Mouse (Mus musculus): ENCODE data around the gene Nacc2. TPM values are rescaled to one million over a fixed set of nuclear protein-coding genes. Genes with fewer than 3 reads are reported as not detected.

The Nacc2 gene
- polyA plus RNA-seq, 1 experiment from 2014 or later = 2.5 TPM

DNA sequence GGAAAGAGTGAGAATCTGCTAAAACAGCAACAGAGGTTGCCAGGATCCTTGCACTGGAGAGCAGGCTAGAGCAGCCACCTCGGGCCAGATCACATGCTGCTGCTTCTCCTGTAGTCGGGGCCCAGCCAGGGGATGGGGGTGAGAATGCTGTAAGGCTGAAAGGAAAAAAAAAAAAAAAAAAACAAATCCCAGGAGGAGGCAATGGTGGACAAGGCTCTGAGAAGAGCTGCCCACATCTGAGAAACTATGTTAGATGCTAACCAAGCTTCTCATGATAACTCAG is 3.8 kb downstream of the Nacc2 start:
- Histone ChIP-seq H3K36me3 (no peaks in the 10 kb centered on the region), H3K4me2 (no peak overlapping the region), H3K27ac (peak overlapping the region; percentile 14; the same call in 1 of the 2 replicates), H3K9ac (no peak overlapping the region), H3K27me3 (peaks cover 57% of the 10 kb centered on the region), H3K9me3 (replicated peaks) (no peaks in the 10 kb centered on the region), H3K4me1 (replicated peaks) (peaks cover 64% of the 10 kb centered on the region), H3K4me3 (replicated peaks) (no peak overlapping the region)
- ATAC-seq (ENCODE audit: low read depth) (no peak), DNase-seq (no peak)
- 36% methylated on average over 2 of the region's 2 CpGs for WGBS (ENCODE audit: insufficient replicate concordance)

DNA sequence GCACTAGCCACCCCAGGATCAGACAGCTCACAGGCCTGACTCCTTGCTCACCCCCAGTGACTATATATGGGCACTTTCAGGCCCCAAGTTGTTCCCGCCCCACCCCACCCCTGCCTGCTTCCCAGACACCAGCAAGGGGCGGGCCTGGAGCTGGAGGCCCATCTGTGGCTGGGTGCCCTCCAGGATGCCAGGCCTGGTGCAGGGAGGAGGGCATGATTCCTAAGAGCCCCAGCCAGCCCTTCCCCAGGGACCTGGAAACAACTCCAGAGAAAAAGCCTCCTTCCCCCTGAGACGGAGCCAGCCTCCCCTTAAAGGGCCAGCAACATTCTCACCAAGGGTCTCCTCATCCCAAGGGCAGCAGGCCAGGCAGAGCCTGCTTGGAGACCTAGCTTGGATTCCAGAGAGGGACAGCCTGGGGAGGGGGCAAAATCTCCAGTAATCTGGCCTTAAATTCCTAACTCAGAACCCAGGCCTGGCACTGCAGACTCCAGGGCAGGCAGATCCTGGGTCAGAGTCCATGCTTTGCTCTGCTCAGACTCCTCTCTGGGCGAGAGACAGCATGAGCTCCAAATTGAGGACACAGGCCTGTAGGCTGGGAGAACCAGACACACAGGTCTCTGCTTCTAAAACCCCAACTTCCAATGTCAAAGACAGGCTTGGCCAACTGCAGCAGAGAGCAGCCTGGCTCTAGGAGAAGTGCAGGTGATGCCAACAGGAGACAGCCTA is 4.3 kb downstream of the Nacc2 start:
- H3K36me3 ChIP-seq = no peaks in the 10 kb centered on the region
- H3K9me3 ChIP-seq (replicated peaks) = no peaks in the 10 kb centered on the region
- peaks cover 57% of the 10 kb centered on the region for H3K27me3 ChIP-seq
- H3K4me2 ChIP-seq = peak overlapping the region; percentile 21
- 55% methylated on average over 4 of the region's 4 CpGs for WGBS (ENCODE audit: insufficient replicate concordance)
- H3K4me1 ChIP-seq (replicated peaks) = peaks cover 63% of the 10 kb centered on the region
- no peak for DNase-seq
- no peak overlapping the region for H3K9ac ChIP-seq
- peak overlapping the region; percentile 14; the same call in 1 of the 2 replicates for H3K27ac ChIP-seq
- no peak overlapping the region for H3K4me3 ChIP-seq (replicated peaks)
- peak; percentile 40; the same call in 1 of the 2 replicates for ATAC-seq (ENCODE audit: low read depth)

DNA sequence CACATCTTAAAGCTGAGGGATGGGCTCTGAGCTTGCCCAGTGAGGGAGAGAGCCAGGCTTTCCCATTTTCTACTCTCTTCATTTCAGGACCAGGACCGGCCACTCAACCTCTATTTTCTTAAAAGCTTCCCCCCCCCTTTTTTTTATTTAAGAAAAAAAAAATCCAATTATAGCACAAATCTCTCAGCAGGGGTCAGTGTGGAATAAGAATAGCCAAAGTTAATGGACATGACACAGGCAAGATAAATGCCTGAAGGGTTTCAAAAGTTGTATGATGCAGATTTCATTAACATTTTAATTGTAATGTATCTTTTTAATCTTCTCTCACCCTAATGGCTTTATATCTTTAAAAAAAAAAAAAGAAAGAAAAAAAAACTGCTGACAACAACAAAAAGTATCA is 5.4 kb downstream of the Nacc2 start:
- H3K36me3 ChIP-seq = no peaks in the 10 kb centered on the region
- no peak overlapping the region for H3K4me3 ChIP-seq (replicated peaks)
- ATAC-seq (ENCODE audit: low read depth) = no peak
- H3K4me1 ChIP-seq (replicated peaks) = peaks cover 52% of the 10 kb centered on the region
- peaks cover 51% of the 10 kb centered on the region for H3K27me3 ChIP-seq
- no peak overlapping the region for H3K4me2 ChIP-seq
- DNase-seq = no peak
- no peak overlapping the region for H3K9ac ChIP-seq
- H3K27ac ChIP-seq = no peak overlapping the region
- WGBS (ENCODE audit: insufficient replicate concordance) = 69% methylated on average over 1 of the region's 1 CpGs
- no peaks in the 10 kb centered on the region for H3K9me3 ChIP-seq (replicated peaks)

DNA sequence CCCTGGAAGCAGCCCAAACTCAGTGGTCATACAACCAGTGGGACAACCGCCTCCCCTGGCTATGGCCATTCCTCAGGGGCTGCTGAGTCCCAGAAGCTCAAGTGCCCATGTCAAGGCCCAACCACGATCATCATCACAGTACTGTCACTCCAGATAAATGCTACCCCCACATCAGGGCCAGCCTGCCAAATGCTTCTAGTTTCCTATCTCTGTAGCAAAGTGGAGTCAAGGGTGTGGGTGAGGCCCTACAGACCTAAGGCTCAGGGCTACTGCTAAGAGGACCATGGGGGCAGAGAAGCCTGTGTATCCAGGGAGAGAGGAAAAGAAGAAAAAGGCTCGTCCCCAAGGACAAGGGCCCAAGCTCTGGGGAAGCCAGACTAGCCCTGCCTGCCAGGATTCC is 6.5 kb downstream of the Nacc2 start:
- Histone ChIP-seq H3K27me3 (peaks cover 50% of the 10 kb centered on the region), H3K27ac (no peak overlapping the region), H3K4me1 (replicated peaks) (peaks cover 42% of the 10 kb centered on the region), H3K4me2 (no peak overlapping the region), H3K9ac (no peak overlapping the region), H3K4me3 (replicated peaks) (no peak overlapping the region), H3K36me3 (no peaks in the 10 kb centered on the region), H3K9me3 (replicated peaks) (no peaks in the 10 kb centered on the region)
- peak; percentile 51 for ATAC-seq (ENCODE audit: low read depth)
- DNase-seq = no peak
- 46% methylated on average over 3 of the region's 3 CpGs for WGBS (ENCODE audit: insufficient replicate concordance)

DNA sequence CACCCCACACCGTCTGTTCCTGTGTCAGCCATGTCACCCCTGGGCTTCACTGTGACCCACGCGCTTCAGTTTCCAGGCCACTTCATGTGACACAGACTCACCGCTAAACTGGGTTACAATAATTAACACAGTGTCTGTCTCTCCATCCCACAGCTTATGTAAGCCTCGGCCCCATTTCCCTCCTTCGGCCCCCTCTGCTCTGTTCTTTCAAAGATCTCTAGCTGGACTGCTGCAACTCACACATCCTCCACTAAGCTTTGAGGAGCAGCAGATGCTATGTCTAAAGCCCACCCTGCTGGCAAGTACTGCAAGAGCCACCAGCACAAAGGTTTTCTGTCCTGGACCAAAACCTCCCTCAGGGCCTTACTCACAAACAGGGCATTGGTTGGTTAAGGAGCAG is 7.8 kb downstream of the Nacc2 start:
- no peak overlapping the region for H3K4me2 ChIP-seq
- H3K4me1 ChIP-seq (replicated peaks) = peaks cover 39% of the 10 kb centered on the region
- H3K27me3 ChIP-seq = peaks cover 43% of the 10 kb centered on the region
- DNase-seq = no peak
- H3K9me3 ChIP-seq (replicated peaks) = no peaks in the 10 kb centered on the region
- no peaks in the 10 kb centered on the region for H3K36me3 ChIP-seq
- no peak overlapping the region for H3K9ac ChIP-seq
- H3K4me3 ChIP-seq (replicated peaks) = no peak overlapping the region
- ATAC-seq (ENCODE audit: low read depth) = no peak
- no peak overlapping the region for H3K27ac ChIP-seq
- 76% methylated on average over 6 of the region's 6 CpGs for WGBS (ENCODE audit: insufficient replicate concordance)

DNA sequence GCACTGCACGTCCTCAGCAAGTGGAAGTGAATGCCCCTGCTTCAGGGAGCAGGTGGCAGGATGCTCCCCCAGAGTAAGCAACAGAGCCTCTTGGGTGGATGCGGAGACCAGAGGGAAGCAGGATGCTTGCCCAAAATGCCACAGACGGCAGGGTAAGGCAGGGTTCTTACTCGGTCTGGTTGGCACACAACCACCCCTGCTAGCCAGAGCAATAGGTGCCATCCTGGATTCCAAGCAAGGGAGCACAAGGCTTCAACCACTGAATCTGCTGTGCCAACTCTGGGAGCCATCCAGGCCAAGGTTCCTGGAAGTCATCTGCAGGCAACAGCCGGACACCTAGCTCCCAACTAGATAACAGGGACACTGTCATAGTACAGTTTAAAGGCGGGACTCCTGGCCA is 14.8 kb downstream of the Nacc2 start:
- DNase-seq (no peak), ATAC-seq (ENCODE audit: low read depth) (no peak)
- Histone ChIP-seq H3K9me3 (replicated peaks) (no peaks in the 10 kb centered on the region), H3K36me3 (no peaks in the 10 kb centered on the region), H3K9ac (no peak overlapping the region), H3K4me2 (no peak overlapping the region), H3K27me3 (peaks cover 29% of the 10 kb centered on the region), H3K4me1 (replicated peaks) (no peaks in the 10 kb centered on the region), H3K27ac (no peak overlapping the region), H3K4me3 (replicated peaks) (no peak overlapping the region)
- WGBS (ENCODE audit: insufficient replicate concordance) = 70% methylated on average over 6 of the region's 6 CpGs

DNA sequence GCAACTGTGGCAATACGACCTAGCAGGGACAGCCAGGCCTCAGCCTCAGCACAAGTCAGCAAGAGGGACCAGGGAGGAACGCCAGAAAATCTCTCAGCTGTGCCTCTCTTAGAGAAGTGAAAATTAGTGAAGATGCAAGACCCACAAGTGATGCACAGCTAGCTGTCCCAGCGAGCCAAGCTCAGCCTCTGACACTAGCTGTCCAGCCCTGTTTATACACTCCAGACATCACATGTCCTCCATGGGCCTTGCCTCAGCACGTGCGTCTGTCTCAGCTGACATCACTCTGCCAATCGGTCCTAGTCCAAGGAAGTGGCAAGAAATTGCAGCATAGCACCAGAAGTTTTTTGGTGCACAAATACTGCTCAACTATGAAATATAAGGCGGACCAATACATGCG is 16.0 kb downstream of the Nacc2 start:
- WGBS (ENCODE audit: insufficient replicate concordance) = 72% methylated on average over 8 of the region's 8 CpGs
- Histone ChIP-seq H3K27ac (no peak overlapping the region), H3K36me3 (no peaks in the 10 kb centered on the region), H3K27me3 (peaks cover 23% of the 10 kb centered on the region), H3K9ac (no peak overlapping the region), H3K4me1 (replicated peaks) (no peaks in the 10 kb centered on the region), H3K4me3 (replicated peaks) (no peak overlapping the region), H3K9me3 (replicated peaks) (no peaks in the 10 kb centered on the region), H3K4me2 (no peak overlapping the region)
- no peak for DNase-seq
- ATAC-seq (ENCODE audit: low read depth) = no peak

DNA sequence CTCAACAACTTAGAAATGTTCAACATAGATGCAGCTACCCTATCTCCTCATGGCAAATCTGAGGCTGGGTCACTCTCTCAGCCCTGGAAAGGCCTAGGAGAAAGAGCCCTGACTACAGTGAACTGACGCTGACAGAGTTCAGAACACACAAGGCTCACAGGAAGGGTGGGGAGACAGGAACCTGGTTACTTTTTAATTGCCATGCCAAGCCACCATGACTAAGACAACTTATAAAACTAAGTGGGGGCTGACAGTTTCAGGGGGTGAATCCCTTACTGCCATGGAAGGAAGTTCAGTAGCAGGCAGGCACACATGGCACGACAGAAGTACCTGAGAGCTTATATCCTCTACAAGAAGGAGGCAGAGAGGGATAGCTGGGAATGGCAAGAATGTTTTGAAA is 16.8 kb downstream of the Nacc2 start:
- no peak overlapping the region for H3K27ac ChIP-seq
- no peak for ATAC-seq (ENCODE audit: low read depth)
- H3K4me2 ChIP-seq = no peak overlapping the region
- no peak overlapping the region for H3K4me3 ChIP-seq (replicated peaks)
- no peak overlapping the region for H3K9ac ChIP-seq
- H3K9me3 ChIP-seq (replicated peaks) = no peaks in the 10 kb centered on the region
- WGBS (ENCODE audit: insufficient replicate concordance) = 71% methylated on average over 2 of the region's 2 CpGs
- DNase-seq = no peak
- no peaks in the 10 kb centered on the region for H3K36me3 ChIP-seq
- peaks cover 17% of the 10 kb centered on the region for H3K27me3 ChIP-seq
- no peaks in the 10 kb centered on the region for H3K4me1 ChIP-seq (replicated peaks)

DNA sequence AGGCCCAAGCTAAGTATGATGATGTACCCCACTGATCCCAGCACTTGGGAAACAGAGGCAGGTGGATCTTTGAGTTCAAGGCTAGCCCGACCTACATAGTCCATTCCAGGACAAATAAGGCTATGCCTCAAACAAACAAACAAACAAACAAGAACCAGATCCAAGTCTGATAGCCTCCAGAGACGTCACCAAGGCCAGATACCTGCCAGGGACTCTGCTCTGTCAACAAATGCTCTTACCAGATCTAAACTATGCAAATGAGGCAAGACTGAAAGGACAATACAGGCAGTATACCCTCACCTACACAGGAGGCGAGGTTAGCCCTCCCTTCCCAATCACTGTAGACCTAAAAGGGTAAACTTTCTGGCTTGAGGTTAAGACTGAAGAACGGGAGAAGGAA is 22.7 kb downstream of the Nacc2 start:
- Histone ChIP-seq H3K9me3 (replicated peaks) (no peaks in the 10 kb centered on the region), H3K36me3 (no peaks in the 10 kb centered on the region), H3K27ac (no peak overlapping the region), H3K4me3 (replicated peaks) (no peak overlapping the region), H3K4me2 (no peak overlapping the region), H3K9ac (no peak overlapping the region), H3K27me3 (peaks cover 2% of the 10 kb centered on the region; the same call in 1 of the 2 replicates), H3K4me1 (replicated peaks) (peaks cover 20% of the 10 kb centered on the region)
- WGBS (ENCODE audit: insufficient replicate concordance) = 50% methylated on average over 4 of the region's 4 CpGs
- DNase-seq (no peak), ATAC-seq (ENCODE audit: low read depth) (no peak)

DNA sequence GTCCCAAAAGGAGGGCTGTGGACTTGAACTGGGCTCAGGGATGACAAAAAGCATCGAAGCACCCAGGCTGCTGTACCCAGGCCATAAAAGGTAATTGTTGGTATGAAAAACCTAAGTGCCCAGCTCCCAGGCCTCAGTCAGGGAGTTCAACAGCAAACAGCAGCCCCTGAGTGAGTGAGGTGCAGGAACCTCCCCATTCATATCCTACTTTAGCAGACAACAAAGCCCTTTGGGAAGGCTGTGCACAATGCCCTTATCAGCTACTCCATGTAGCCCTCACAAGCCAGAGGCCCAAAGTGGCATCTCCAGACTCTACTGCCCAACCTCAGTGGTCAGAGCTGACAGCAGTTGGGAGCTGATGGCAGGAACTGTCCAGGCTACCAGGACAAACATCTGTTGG is 23.2 kb downstream of the Nacc2 start:
- no peaks in the 10 kb centered on the region for H3K36me3 ChIP-seq
- DNase-seq (no peak), ATAC-seq (ENCODE audit: low read depth) (peak; percentile 70; the same call in 1 of the 2 replicates)
- H3K9ac ChIP-seq = 0 out of 2 replicates have a peak overlapping the region, but pooled peaks have one; percentile 6
- no peak overlapping the region for H3K4me2 ChIP-seq
- H3K4me1 ChIP-seq (replicated peaks) = peaks cover 20% of the 10 kb centered on the region
- H3K27ac ChIP-seq = peak overlapping the region; percentile 43; the same call in 1 of the 2 replicates
- H3K27me3 ChIP-seq = peaks cover 6% of the 10 kb centered on the region
- H3K4me3 ChIP-seq (replicated peaks) = no peak overlapping the region
- H3K9me3 ChIP-seq (replicated peaks) = no peaks in the 10 kb centered on the region
- 72% methylated on average over 1 of the region's 1 CpGs for WGBS (ENCODE audit: insufficient replicate concordance)

DNA sequence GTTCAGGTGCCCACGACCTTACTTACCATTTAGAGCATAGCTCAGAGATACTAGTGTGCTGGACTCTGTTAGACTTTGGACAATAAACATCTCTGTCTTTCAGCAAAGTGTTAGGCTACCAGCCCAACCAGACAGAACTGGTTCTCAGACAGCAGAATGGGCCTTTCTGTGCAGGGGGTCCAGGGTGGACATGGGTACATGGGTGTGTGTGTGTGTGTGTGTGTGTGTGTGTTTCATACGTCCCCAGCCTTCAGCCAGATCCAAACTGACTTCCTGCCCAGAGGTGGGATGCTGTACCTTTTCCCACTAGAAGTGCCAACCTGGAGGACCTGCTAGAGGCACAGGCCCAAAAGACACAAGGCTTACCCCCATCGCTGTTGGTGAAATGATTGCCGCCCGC is 23.8 kb downstream of the Nacc2 start:
- ATAC-seq (ENCODE audit: low read depth) = peak; percentile 41; the same call in 1 of the 2 replicates
- H3K27me3 ChIP-seq = peaks cover 12% of the 10 kb centered on the region
- no peak overlapping the region for H3K9ac ChIP-seq
- no peaks in the 10 kb centered on the region for H3K36me3 ChIP-seq
- WGBS (ENCODE audit: insufficient replicate concordance) = 74% methylated on average over 5 of the region's 5 CpGs
- peaks cover 20% of the 10 kb centered on the region for H3K4me1 ChIP-seq (replicated peaks)
- no peaks in the 10 kb centered on the region for H3K9me3 ChIP-seq (replicated peaks)
- H3K4me3 ChIP-seq (replicated peaks) = no peak overlapping the region
- no peak for DNase-seq
- no peak overlapping the region for H3K4me2 ChIP-seq
- H3K27ac ChIP-seq = peak overlapping the region; percentile 43; the same call in 1 of the 2 replicates

DNA sequence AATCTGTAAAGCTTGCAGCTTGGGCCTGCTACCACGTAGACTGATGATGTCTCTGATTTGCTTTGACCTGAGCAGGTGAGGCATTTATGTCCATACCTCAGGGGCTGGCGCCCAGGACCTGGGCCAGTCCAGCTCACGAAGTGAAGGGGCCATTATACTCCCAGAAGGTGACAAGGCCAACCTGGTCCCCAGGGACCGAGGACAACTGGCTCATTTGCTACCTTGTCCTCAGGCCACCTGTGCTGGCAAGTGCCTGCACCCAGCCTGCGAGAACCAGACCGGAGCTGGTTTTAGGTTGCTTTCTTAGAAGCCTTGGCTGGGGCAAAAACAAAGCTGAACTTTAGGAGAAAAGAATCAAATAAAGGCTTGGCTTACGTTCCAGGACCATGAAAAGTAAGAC is 29.1 kb downstream of the Nacc2 start:
- WGBS (ENCODE audit: insufficient replicate concordance) = 64% methylated on average over 7 of the region's 7 CpGs
- H3K27ac ChIP-seq = no peak overlapping the region
- peaks cover 32% of the 10 kb centered on the region for H3K4me1 ChIP-seq (replicated peaks)
- H3K9ac ChIP-seq = no peak overlapping the region
- H3K36me3 ChIP-seq = peaks cover 8% of the 10 kb centered on the region; the same call in 1 of the 2 replicates
- no peak overlapping the region for H3K4me2 ChIP-seq
- H3K9me3 ChIP-seq (replicated peaks) = no peaks in the 10 kb centered on the region
- no peak overlapping the region for H3K4me3 ChIP-seq (replicated peaks)
- no peak for ATAC-seq (ENCODE audit: low read depth)
- DNase-seq = no peak
- H3K27me3 ChIP-seq = peaks cover 66% of the 10 kb centered on the region
